Mouse (Mus musculus) thymus, adult 2 months (tissue): ENCODE measurements around the gene Emg1. TPM values are rescaled to one million over a fixed set of nuclear protein-coding genes. Genes with fewer than 3 reads are reported as not detected.

Experiments used
- DNase-seq: peaks from one replicate; pipeline ENCODE4 v3.0.0; 2021
- H3K27ac ChIP-seq: fragments of 200-500 bp; 2 replicates; pipeline ENCODE4 v1.5.1; 2012; ENCODE audit warnings: low read length, control low read depth; ENCODE audit not compliant: control insufficient read depth, insufficient read depth
- H3K27me3 ChIP-seq: fragments of 200-500 bp; 2 replicates; pipeline ENCODE4 v1.6.1; 2012; ENCODE audit warnings: mild to moderate bottlenecking, low read length, moderate library complexity, mixed read lengths; ENCODE audit not compliant: control insufficient read depth, insufficient read depth
- H3K36me3 ChIP-seq: fragments of 200-500 bp; 2 replicates; pipeline ENCODE4 v1.6.1; 2012; ENCODE audit warnings: mild to moderate bottlenecking, low read length, moderate library complexity; ENCODE audit not compliant: control insufficient read depth, insufficient read depth
- H3K4me1 ChIP-seq: fragments of 200-500 bp; replicated peaks from 2 replicates; pipeline ENCODE4 v1.6.1; 2012; ENCODE audit warnings: low read length; ENCODE audit not compliant: control insufficient read depth, insufficient read depth
- H3K4me3 ChIP-seq: fragments of 200-500 bp; 2 replicates; pipeline ENCODE4 v1.5.1; 2012; ENCODE audit warnings: mild to moderate bottlenecking, low read length, control low read depth, moderate library complexity; ENCODE audit not compliant: control insufficient read depth, insufficient read depth
- CTCF ChIP-seq: fragments of 200-500 bp; IDR thresholded peaks from 2 replicates; pipeline ENCODE4 v1.5.1; 2012; ENCODE audit warnings: mild to moderate bottlenecking, control low read depth, low read length, moderate library complexity, borderline replicate concordance; ENCODE audit not compliant: control insufficient read depth, poor library complexity, insufficient read depth; ENCODE audit errors: extremely low read depth
- POLR2A ChIP-seq: fragments of 200-500 bp; IDR thresholded peaks from 2 replicates; pipeline ENCODE4 v1.6.1; 2012; ENCODE audit warnings: mild to moderate bottlenecking, low read length, control low read depth, moderate library complexity; ENCODE audit not compliant: control insufficient read depth, poor library complexity, insufficient read depth; ENCODE audit errors: extremely low read depth
- WGBS: fragments of 180-500 bp; shearing (Covaris S2); methylation state at CpG from one replicate; pipeline ENCODE4 v1.1.7; 2018; 5-methylcytosine and 5-hydroxymethylcytosine counted together
- polyA plus RNA-seq: library from polyadenylated mRNA; depleted of rRNA; stranded (reverse); fragments of >200 nt; gene quantifications from 2 replicates; pipeline ENCODE4 v1.2.3, GENCODE M21; 2012

The Emg1 gene
- polyA plus RNA-seq, 1 experiment: 210 TPM

DNA sequence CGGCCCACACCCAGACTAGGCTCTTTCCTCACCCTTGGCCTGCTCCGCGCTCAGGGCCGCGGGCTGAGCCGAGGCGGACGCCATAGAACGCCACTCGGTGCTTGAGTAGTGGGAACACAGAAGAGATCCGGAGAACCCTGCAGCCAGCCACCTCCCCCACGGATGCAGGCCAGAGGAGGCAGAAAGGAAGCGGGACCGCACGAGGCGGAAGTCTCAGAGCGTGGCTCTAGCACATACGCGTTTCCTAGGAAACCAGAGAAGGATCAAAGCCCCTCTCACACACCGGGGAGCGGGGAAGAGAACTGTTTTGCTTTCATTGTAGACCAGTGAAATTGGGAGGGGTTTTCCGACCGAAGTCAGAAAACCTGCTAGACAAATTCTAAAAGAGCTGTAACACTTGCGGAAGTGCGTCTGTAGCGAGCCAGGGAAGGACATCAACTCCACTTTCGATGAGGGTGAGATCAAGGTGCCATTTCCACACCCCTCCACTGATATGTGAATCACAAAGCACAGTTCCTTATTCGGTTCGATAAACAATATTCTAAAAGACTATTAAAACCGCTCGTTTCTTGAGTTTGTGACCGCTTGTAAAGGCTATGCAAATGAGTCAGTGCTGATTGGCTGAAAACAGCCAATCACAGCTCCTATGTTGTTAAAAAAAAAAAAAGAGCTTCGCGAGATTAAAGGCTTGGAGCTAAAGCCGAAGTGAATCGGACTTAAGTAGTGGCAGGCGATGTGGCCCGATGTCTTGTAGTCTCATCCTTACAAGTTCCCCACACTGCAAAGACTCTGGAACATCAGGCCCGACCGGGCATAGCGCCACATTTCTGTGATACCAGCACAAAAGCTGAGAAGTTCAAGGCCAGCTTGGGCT, 29.1 kb upstream of the Emg1 start, which contains the start of gene Grcc10:
Gene Grcc10, minus strand, starts transcription at position 487 of the 874 bp plus-strand sequence.
- Histone ChIP-seq H3K4me1 (peaks cover 37% of the 10 kb centered on the region), H3K27ac (peak within 1 kb of the TSS; percentile 93), H3K27me3 (no peaks in the 10 kb centered on the region), H3K4me3 (peak within 1 kb of the TSS; percentile 79), H3K36me3 (no peaks in the 10 kb centered on the region)
- under 1% methylated on average over 41 of the region's 41 CpGs for WGBS
- peak; percentile 91 for DNase-seq
- TF ChIP-seq CTCF (no peak), POLR2A (peak; percentile 95)

DNA sequence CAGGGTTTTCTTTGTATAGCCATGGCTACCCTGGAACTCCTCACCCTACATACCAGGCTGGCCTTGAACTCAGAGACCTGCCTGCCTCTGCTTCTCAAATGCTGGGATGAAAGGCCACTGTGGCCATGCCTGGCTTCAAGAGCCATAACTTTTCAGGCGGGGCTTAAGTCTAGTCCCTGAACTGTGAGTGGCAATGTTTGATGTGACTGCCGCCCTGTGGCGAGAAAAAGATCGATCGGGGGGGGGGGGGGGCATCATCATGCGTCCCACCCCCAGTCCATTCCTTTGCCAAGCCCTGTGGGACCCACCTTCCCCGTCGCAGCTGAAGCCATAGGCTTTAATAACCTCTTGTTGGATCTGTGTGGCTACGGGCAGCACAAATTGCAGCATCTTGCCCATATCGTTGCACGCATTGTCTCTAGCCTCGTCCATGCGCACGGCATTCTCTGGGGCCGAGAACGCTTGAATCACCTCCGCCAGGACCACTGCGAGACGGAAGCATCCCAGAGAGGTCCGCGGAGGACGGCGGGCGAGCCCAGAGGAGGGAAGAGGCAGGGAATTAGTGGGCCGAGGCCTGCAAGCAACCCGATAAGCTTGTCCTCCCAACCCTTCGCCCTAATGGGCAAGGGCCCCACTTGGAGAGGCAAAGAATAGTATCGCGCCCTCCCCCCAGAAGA, 28.4 kb upstream of the Emg1 start:
- peak; percentile 68 for DNase-seq
- 0% methylated on average over 29 of the region's 29 CpGs for WGBS

DNA sequence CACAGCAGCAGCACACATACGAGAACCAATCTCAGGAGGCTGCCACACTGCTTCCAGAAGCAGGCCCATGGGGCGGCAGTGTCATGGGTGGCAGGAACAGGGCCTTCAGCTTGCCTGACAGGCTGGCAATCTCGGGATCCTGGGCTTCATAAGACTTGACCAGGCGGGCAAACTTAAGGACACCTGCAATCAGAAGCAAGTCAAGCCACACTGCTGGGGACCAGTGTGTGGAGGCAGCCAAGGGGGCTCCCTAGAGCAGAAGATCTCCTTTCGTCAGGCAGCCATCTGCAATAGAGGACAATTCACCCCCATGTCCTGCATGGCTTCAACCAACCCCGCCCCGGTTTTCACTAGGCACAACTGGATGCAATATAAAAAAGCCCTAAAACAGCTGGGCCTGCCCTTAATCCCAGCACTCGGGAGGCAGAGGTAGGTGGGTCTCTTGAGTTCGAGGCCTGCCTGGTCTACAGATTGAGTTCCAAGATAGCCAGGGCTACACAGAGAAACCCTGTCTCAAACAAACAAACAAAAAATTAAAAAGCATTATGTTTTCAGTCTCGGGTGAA, 27.3 kb upstream of the Emg1 start:
- Histone ChIP-seq H3K4me1 (peaks cover 29% of the 10 kb centered on the region), H3K27ac (peak overlapping the region; percentile 38), H3K27me3 (no peaks in the 10 kb centered on the region), H3K36me3 (no peaks in the 10 kb centered on the region), H3K4me3 (no peak overlapping the region)
- no peak for DNase-seq
- no peak for TF ChIP-seq CTCF
- TF ChIP-seq POLR2A: no peak
- WGBS: 84% methylated on average over 10 of the region's 10 CpGs

More for the DNA sequence above, 28.4 kb upstream of the Emg1 start:
- peak overlapping the region; percentile 79 for H3K4me3 ChIP-seq
- H3K27me3 ChIP-seq: no peaks in the 10 kb centered on the region
- TF ChIP-seq POLR2A: no peak
- peak; percentile 71; the same call in 1 of the 2 replicates for TF ChIP-seq CTCF
- H3K36me3 ChIP-seq: no peaks in the 10 kb centered on the region
- peak overlapping the region; percentile 93 for H3K27ac ChIP-seq
- peaks cover 35% of the 10 kb centered on the region for H3K4me1 ChIP-seq

DNA sequence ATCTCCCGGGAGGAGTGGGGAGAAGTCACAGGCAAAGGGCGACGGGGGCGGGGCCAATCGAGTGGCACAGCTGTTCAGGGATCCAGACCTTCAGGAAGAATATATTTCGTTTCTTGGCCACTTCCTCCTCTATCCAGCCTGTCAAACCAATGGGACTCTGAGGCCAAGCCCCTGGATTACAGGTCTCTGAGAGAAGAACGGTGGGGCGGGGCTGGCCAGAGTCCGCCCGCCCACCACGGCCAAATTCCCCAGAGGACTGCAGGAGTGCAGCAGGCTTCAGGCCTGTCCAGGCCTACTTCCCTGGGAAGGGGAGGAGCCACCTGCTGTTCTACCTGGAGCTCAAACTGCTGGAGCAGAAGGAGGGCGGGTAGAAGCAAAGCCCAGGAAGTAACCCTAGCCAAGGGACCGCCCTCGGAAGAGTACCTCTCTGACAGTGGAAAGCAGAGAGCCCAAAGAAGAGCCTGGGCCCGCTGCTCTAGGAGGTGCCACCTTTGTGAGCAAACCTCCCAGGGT, 26.6 kb upstream of the Emg1 start, which contains the start of gene Ptpn6:
Gene Ptpn6, minus strand, starts transcription at position 204 of the 513 bp plus-strand sequence.
- DNase-seq: no peak
- WGBS: 11% methylated on average over 15 of the region's 15 CpGs
- peak within 1 kb of the TSS; percentile 38 for H3K27ac ChIP-seq

DNA sequence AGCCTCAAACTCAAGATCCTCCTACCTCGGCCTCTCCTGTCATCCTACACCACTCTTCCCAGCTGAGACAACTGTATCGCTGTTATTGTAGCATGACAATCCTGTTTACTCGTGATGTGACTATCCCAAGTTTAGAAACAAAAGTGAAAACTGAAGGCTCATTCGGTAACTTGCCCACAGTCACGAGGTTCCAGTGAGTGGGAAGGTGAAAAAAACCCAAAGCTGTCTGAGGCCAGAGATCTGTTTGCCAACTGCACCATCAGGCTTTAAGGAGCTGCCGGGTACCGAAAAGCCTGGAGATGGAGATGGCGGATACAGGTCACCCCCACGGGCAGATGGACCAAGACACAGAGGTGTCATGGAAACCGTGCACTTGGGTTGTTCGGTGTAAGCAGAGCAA, 25.1 kb upstream of the Emg1 start:
- peaks cover 38% of the 10 kb centered on the region for H3K4me1 ChIP-seq
- whole genome bisulfite sequencing: 94% methylated on average over 11 of the region's 11 CpGs
- no peak for DNase-seq
- H3K36me3 ChIP-seq: no peaks in the 10 kb centered on the region
- no peak overlapping the region for H3K4me3 ChIP-seq
- no peak overlapping the region for H3K27ac ChIP-seq
- H3K27me3 ChIP-seq: no peaks in the 10 kb centered on the region
- TF ChIP-seq CTCF (no peak), POLR2A (no peak)

More for the DNA sequence above, 26.6 kb upstream of the Emg1 start, which contains the start of gene Ptpn6:
- no peaks in the 10 kb centered on the region for H3K36me3 ChIP-seq
- no peak for TF ChIP-seq CTCF
- TF ChIP-seq POLR2A: no peak
- H3K27me3 ChIP-seq: no peaks in the 10 kb centered on the region
- H3K4me1 ChIP-seq: peaks cover 31% of the 10 kb centered on the region
- H3K4me3 ChIP-seq: peak within 1 kb of the TSS; percentile 39

DNA sequence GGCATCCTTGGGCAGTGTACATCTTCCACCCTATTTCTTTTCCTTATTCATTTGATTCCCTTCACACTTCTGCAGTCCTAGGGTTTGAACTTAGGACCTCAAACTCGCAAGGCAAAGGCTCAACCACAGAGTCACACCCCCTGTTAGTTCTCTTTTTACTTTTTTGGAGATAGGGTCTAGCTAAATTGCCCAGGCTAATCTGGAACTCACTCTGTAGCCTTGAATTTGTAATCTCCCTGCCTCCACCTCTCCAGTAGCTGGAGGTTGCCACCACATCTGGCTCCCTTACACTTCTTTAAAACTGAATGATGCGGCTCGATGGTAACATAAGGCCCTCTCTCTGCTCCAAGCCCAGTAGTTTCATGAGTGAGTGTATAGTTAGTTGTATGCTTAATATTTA, 22.4 kb upstream of the Emg1 start:
- no peak for DNase-seq
- H3K4me1 ChIP-seq: peaks cover 50% of the 10 kb centered on the region
- TF ChIP-seq POLR2A (no peak), CTCF (no peak)

More for the DNA sequence above, 22.4 kb upstream of the Emg1 start:
- WGBS: 91% methylated on average over 3 of the region's 3 CpGs
- no peaks in the 10 kb centered on the region for H3K27me3 ChIP-seq
- no peaks in the 10 kb centered on the region for H3K36me3 ChIP-seq
- no peak overlapping the region for H3K4me3 ChIP-seq
- H3K27ac ChIP-seq: no peak overlapping the region
